ENCODE assay signal across 19 mouse cellular contexts in the genomic region with DNA sequence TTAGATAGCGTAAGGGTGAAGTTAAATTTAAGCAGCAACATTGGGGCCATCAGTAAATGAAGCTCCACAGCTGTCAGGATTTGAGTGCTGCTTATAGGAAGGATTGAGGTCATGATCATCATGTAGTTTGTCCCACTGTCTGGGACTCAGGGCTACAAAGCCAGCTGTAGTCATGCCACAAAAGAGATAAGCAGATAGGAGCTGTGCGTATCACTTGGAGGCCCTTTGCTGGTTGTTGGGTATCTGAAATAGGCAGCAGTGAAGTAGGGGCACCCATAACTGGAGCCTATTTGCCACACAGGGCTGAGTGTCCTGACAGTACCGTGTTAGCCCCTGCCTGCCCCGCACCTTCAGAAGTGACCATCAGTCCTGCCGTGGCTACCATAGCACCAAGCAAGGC. TPM values are rescaled to one million over a fixed set of nuclear protein-coding genes. Genes with fewer than 3 reads are reported as not detected.
DNase-seq lines count a peak whose midpoint lies in the region; ATAC-seq and TF ChIP-seq lines count a peak whose summit lies in the region.
"Had no signal": no experiment of that assay in that cellular context is flagged by ENCODE, and none has a peak within 500 bp of the region (broad histone marks: within the 10 kb centered on the region; RNA-seq: fewer than 3 reads in every experiment).

No protein-coding gene starts in this region.

- H3K27ac ChIP-seq in forebrain, embryonic 16.5 days (ENCODE audit: low read length), result peak overlapping the region; percentile 19; the same call in 1 of the 2 replicates
- H3K27ac ChIP-seq in forebrain, embryonic 12.5 days, result no peak overlapping the region
- peak overlapping the region; percentile 89 for H3K27ac ChIP-seq in liver, embryonic 12.5 days
- H3K27ac ChIP-seq in lung, postnatal 0 days (ENCODE audit: low read length), result no peak overlapping the region
- H3K27ac ChIP-seq: limb, embryonic 12.5 days; neural tube, embryonic 12.5 days had no signal

- no peaks in the 10 kb centered on the region for H3K4me1 ChIP-seq in forebrain, embryonic 16.5 days (replicated peaks; ENCODE audit: control insufficient read depth, insufficient read depth, low read length)
- H3K4me1 ChIP-seq in forebrain, embryonic 12.5 days, result no peaks in the 10 kb centered on the region
- H3K4me1 ChIP-seq in liver, embryonic 12.5 days, result peaks cover 42% of the 10 kb centered on the region
- H3K4me1 ChIP-seq in lung, postnatal 0 days (ENCODE audit: insufficient read depth, low read depth, low read length), result no peaks in the 10 kb centered on the region
- H3K4me1 ChIP-seq: limb, embryonic 12.5 days; neural tube, embryonic 12.5 days had no signal

- H3K9ac ChIP-seq in forebrain, embryonic 16.5 days (replicated peaks; ENCODE audit: low read depth, low read length), result no peak overlapping the region
- no peak overlapping the region for H3K9ac ChIP-seq in forebrain, embryonic 12.5 days
- peak overlapping the region; percentile 62 for H3K9ac ChIP-seq in liver, embryonic 12.5 days
- H3K9ac ChIP-seq in lung, postnatal 0 days (replicated peaks; ENCODE audit: low read depth), result no peak overlapping the region
- H3K9ac ChIP-seq: limb, embryonic 12.5 days; neural tube, embryonic 12.5 days had no signal

- H3K79me2 ChIP-seq in myocyte (ENCODE audit: control insufficient read depth, insufficient read depth), result no peaks in the 10 kb centered on the region

- WGBS in forebrain, embryonic 16.5 days, result 96% methylated on average over 5 of the region's 5 CpGs
- WGBS in forebrain, embryonic 12.5 days, result 97% methylated on average over 5 of the region's 5 CpGs
- 55% methylated on average over 5 of the region's 5 CpGs for WGBS in liver, embryonic 12.5 days (ENCODE audit: insufficient replicate concordance)
- WGBS in lung, postnatal 0 days, result 84% methylated on average over 5 of the region's 5 CpGs

- no peak for TF ChIP-seq EP300 in lung, postnatal 0 days (IDR thresholded peaks at IDR 0.05)

- no peak overlapping the region for H3K4me2 ChIP-seq in forebrain, embryonic 16.5 days (ENCODE audit: low read length)
- no peak overlapping the region for H3K4me2 ChIP-seq in forebrain, embryonic 12.5 days
- H3K4me2 ChIP-seq in liver, embryonic 12.5 days, result peak overlapping the region; percentile 69
- H3K4me2 ChIP-seq in myocyte (ENCODE audit: low read depth), result no peak overlapping the region
- H3K4me2 ChIP-seq in lung, postnatal 0 days (replicated peaks; ENCODE audit: low read depth, low read length), result no peak overlapping the region
- H3K4me2 ChIP-seq: limb, embryonic 12.5 days; neural tube, embryonic 12.5 days had no signal

- peaks cover 47% of the 10 kb centered on the region for H3K36me3 ChIP-seq in forebrain, embryonic 16.5 days (ENCODE audit: control insufficient read depth, insufficient read depth)
- H3K36me3 ChIP-seq in forebrain, embryonic 12.5 days (replicated peaks), result peaks cover 93% of the 10 kb centered on the region
- H3K36me3 ChIP-seq in liver, embryonic 12.5 days, result peaks cover 96% of the 10 kb centered on the region
- peaks cover 65% of the 10 kb centered on the region for H3K36me3 ChIP-seq in myocyte (ENCODE audit: control insufficient read depth, insufficient read depth)
- H3K36me3 ChIP-seq in lung, postnatal 0 days (ENCODE audit: insufficient read depth, low read length), result peaks cover 27% of the 10 kb centered on the region; the same call in 1 of the 2 replicates

- no peaks in the 10 kb centered on the region for H3K9me3 ChIP-seq in forebrain, embryonic 16.5 days (ENCODE audit: control insufficient read depth, low read length)
- no peaks in the 10 kb centered on the region for H3K9me3 ChIP-seq in forebrain, embryonic 12.5 days
- H3K9me3 ChIP-seq in liver, embryonic 12.5 days (replicated peaks), result no peaks in the 10 kb centered on the region
- no peaks in the 10 kb centered on the region for H3K9me3 ChIP-seq in lung, postnatal 0 days (ENCODE audit: low read length)
- H3K9me3 ChIP-seq: limb, embryonic 12.5 days; neural tube, embryonic 12.5 days had no signal

- H3K4me3 ChIP-seq in forebrain, embryonic 16.5 days (replicated peaks; ENCODE audit: low read length), result no peak overlapping the region
- H3K4me3 ChIP-seq in forebrain, embryonic 12.5 days (replicated peaks), result no peak overlapping the region
- H3K4me3 ChIP-seq in liver, embryonic 12.5 days, result peak overlapping the region; percentile 26
- no peak overlapping the region for H3K4me3 ChIP-seq in myocyte
- no peak overlapping the region for H3K4me3 ChIP-seq in lung, postnatal 0 days (ENCODE audit: low read depth, low read length)
- H3K4me3 ChIP-seq: limb, embryonic 12.5 days; neural tube, embryonic 12.5 days had no signal

- peak; percentile 8 for DNase-seq in retina, postnatal 1 day
- DNase-seq in retina, embryonic 14.5 days (ENCODE audit: low spot score), result no peak
- no peak for DNase-seq in lung, postnatal 0 days (ENCODE audit: low spot score)
- DNase-seq in adrenal gland, postnatal 14 days, result no peak
- DNase-seq: adrenal gland, adult 2 months; heart, postnatal 10 days; kidney, postnatal 4 days; lung, postnatal 10 days; midbrain, embryonic 14.5 days had no signal

- no peak for TF ChIP-seq POLR2A in myocyte (IDR thresholded peaks at IDR 0.05; ENCODE audit: insufficient read length, low read depth)

- TF ChIP-seq CTCF in lung, postnatal 0 days (IDR thresholded peaks at IDR 0.05), result no peak

- no peak overlapping the region for H3ac ChIP-seq in myocyte (ENCODE audit: control insufficient read depth, insufficient read length)

- no peaks in the 10 kb centered on the region for H3K27me3 ChIP-seq in forebrain, embryonic 16.5 days (replicated peaks; ENCODE audit: control insufficient read depth, insufficient read depth, low read length)
- no peaks in the 10 kb centered on the region for H3K27me3 ChIP-seq in forebrain, embryonic 12.5 days
- no peaks in the 10 kb centered on the region for H3K27me3 ChIP-seq in liver, embryonic 12.5 days (replicated peaks)
- no peaks in the 10 kb centered on the region for H3K27me3 ChIP-seq in myocyte (ENCODE audit: control insufficient read depth, insufficient read depth, insufficient read length)
- no peaks in the 10 kb centered on the region for H3K27me3 ChIP-seq in lung, postnatal 0 days (replicated peaks; ENCODE audit: insufficient read depth, low read length)
- H3K27me3 ChIP-seq: limb, embryonic 12.5 days; neural tube, embryonic 12.5 days had no signal

- ATAC-seq in forebrain, embryonic 16.5 days, result no peak
- ATAC-seq in forebrain, embryonic 12.5 days (ENCODE audit: low FRiP score), result no peak
- peak; percentile 91 for ATAC-seq in liver, embryonic 12.5 days
- no peak for ATAC-seq in lung, postnatal 0 days

TF ChIP-seq in myocyte, 11 proteins besides CTCF, POLR2A, EP300 and RAD21:
- TF ChIP-seq POLR2AphosphoS2 (IDR thresholded peaks at IDR 0.05; ENCODE audit: insufficient read length, low read depth), result peak; percentile 86
- TF ChIP-seq MAX (IDR thresholded peaks at IDR 0.05; ENCODE audit: low read depth), result no peak
TF ChIP-seq in myocyte: peak in this region for 1.

RNA-seq across cellular contexts. Expression of a gene that starts 29.6 kb away (rescaled TPM):
- 81.8 and 97.2 TPM in 2 replicates for polyA plus RNA-seq in forebrain, embryonic 16.5 days (2015; fragmentation: Nextera tagmentation; extraction: Ambion mirVana)
- 82.5 and 88.9 TPM in 2 replicates for polyA plus RNA-seq in forebrain, embryonic 12.5 days (2016; fragmentation: Nextera tagmentation; extraction: Ambion mirVana)
- 32.5 and 34.1 TPM in 2 replicates for polyA plus RNA-seq in liver, embryonic 12.5 days (2016; fragmentation: Nextera tagmentation; extraction: Ambion mirVana)
- polyA plus RNA-seq in myocyte (2012; fragmentation: generic; extraction: Trizol), result 222 TPM
- polyA plus RNA-seq in lung, postnatal 0 days (2015; fragmentation: Nextera tagmentation; extraction: Ambion mirVana), result 28.1 and 30.9 TPM in 2 replicates
- total RNA-seq in adrenal gland, postnatal 14 days (2021), result 74.0 and 99.4 TPM in 2 replicates

RNA-seq across cellular contexts. Expression of a gene that starts 37.0 kb away (rescaled TPM):
- not detected in 2 replicates for polyA plus RNA-seq in forebrain, embryonic 16.5 days (2015; fragmentation: Nextera tagmentation; extraction: Ambion mirVana)
- polyA plus RNA-seq in forebrain, embryonic 12.5 days (2016; fragmentation: Nextera tagmentation; extraction: Ambion mirVana), result not detected in 2 replicates
- 3.3 TPM in 2 replicates for polyA plus RNA-seq in liver, embryonic 12.5 days (2016; fragmentation: Nextera tagmentation; extraction: Ambion mirVana)
- polyA plus RNA-seq in myocyte (2012; fragmentation: generic; extraction: Trizol), result 71.1 TPM
- 0.11 and 0.12 TPM in 2 replicates for polyA plus RNA-seq in lung, postnatal 0 days (2015; fragmentation: Nextera tagmentation; extraction: Ambion mirVana)
- total RNA-seq in adrenal gland, postnatal 14 days (2021), result not detected in 2 replicates
- total RNA-seq: adrenal gland, adult 2 months; heart, postnatal 10 days had no signal
- polyA plus RNA-seq: midbrain, embryonic 14.5 days; neural tube, embryonic 12.5 days; testis, adult 2 months had no signal

RNA-seq across cellular contexts. Expression of a gene that starts 48.7 kb away (rescaled TPM):
- not detected in 2 replicates for polyA plus RNA-seq in forebrain, embryonic 16.5 days (2015; fragmentation: Nextera tagmentation; extraction: Ambion mirVana)
- not detected in 2 replicates for polyA plus RNA-seq in forebrain, embryonic 12.5 days (2016; fragmentation: Nextera tagmentation; extraction: Ambion mirVana)
- 2.4 and 3.7 TPM in 2 replicates for polyA plus RNA-seq in liver, embryonic 12.5 days (2016; fragmentation: Nextera tagmentation; extraction: Ambion mirVana)
- 0.04 TPM for polyA plus RNA-seq in myocyte (2012; fragmentation: generic; extraction: Trizol)
- polyA plus RNA-seq in lung, postnatal 0 days (2015; fragmentation: Nextera tagmentation; extraction: Ambion mirVana), result not detected in 2 replicates
- total RNA-seq in adrenal gland, postnatal 14 days (2021), result not detected in 2 replicates
- total RNA-seq: adrenal gland, adult 2 months; heart, postnatal 10 days had no signal
- polyA plus RNA-seq: embryonic facial prominence, embryonic 14.5 days; gonadal fat pad, adult 2 months; intestine, embryonic 14.5 days; limb, embryonic 12.5 days; midbrain, embryonic 14.5 days; neural tube, embryonic 12.5 days had no signal

Comparison
In these comparisons a context has a peak if more than half of its experiments do, and no peak if none do; other contexts are left out.
1. H3K27ac ChIP-seq: peak in forebrain, embryonic 16.5 days (single experiment) and liver, embryonic 12.5 days (single experiment); none in forebrain, embryonic 12.5 days (single experiment) and lung, postnatal 0 days (single experiment).
2. RNA of a gene that starts 37.0 kb away (polyA plus RNA-seq): 71.1 TPM in myocyte (single experiment); 3.3 TPM in liver, embryonic 12.5 days, 0.11 to 0.12 TPM in lung, postnatal 0 days, not detected in forebrain, embryonic 16.5 days and not detected in forebrain, embryonic 12.5 days; every median in the first group is over 10 times any median in the second.